Mouse (Mus musculus) spleen, adult 2 months (tissue): ENCODE measurements at regions not wholly inside any gene's neighbourhood (a gene's known extent, or its start where the extent isn't known, plus 50 kb on each side); places are given as distances from the start of the nearest gene placed in this dataset.

ENCODE experiments used
- CTCF ChIP-seq: fragments of 200-500 bp; IDR thresholded peaks from 2 replicates; pipeline ENCODE4 v1.5.1; 2011; ENCODE audit warnings: mild to moderate bottlenecking, inconsistent platforms; ENCODE audit not compliant: insufficient read depth, insufficient read length, insufficient replicate concordance; ENCODE audit errors: extremely low read depth
- POLR2A ChIP-seq: fragments of 200-500 bp; IDR thresholded peaks from 2 replicates; pipeline ENCODE4 v1.6.1; 2011; ENCODE audit warnings: low read depth, low read length, inconsistent platforms

DNA sequence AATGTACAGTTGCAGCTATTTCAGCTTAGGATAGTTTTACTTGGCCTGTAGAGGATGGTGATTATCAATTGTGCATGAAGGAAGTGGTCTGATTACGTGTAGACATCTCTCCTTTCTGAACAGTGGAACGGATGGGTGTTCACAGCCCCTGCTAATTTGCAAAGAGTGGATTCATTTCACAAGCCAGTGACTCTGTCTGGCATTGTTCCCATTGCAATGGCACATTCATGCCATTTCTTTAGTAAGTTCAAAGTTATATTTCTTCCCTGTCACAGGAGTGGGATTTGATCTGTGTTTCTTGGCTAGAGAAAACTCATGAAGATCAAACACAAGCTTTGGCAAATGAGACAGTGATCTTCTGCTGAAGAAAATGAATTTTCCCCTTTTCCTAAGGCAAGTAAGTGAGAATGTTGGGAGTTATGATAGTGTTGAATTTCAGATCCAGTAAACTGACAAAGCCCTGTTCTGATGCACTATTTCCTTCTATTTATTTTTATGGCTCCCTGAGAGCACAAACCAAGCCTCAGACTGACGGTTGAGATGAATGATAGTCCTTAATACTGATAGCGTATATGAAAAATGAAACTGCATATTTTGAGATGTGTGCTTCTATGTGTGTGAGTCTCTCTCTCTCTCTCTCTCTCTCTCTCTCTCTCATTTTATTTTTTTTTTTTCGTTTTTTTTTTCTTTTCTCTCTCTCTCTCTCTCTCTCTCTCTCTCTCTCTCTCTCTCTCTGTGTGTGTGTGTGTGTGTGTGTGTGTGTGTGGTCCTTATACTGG lies 78.8 kb upstream of the Bmp2 start:
- TF ChIP-seq POLR2A: no peak
- no peak for TF ChIP-seq CTCF
